9 mouse cellular contexts compared by ENCODE assay signal in the genomic region with DNA sequence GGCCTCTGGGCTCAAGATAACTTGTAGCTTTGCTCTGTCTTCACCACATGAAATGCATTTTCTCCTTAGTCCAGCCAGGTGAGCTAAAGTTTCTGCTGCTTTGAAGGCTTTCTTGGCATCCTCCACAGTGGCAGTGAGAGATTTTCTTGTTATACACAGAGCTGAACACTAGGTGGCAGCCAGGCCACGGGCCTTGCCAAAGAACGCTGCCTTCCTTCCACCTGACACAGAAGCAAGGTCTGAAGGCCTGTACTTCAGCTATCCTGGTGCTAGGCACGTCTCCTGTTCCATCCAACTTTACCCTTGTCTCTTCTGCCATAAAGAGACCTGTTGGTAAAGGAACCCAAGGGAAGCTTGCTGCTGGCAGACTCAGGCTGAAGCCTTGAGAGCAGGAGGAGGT. TPM values are rescaled to one million over a fixed set of nuclear protein-coding genes. Genes with fewer than 3 reads are reported as not detected.
DNase-seq lines count a peak whose midpoint lies in the region; ATAC-seq and TF ChIP-seq lines count a peak whose summit lies in the region.
"Had no signal": no experiment of that assay in that cellular context is flagged by ENCODE, and none has a peak within 500 bp of the region (broad histone marks: within the 10 kb centered on the region; RNA-seq: fewer than 3 reads in every experiment).

No protein-coding gene starts in this region.

- H3K9me3 ChIP-seq in ES-E14 (ENCODE audit: control insufficient read depth, insufficient read depth, low read depth, low read length) = no peaks in the 10 kb centered on the region
- H3K9me3 ChIP-seq in lung, postnatal 0 days (ENCODE audit: low read length) = no peaks in the 10 kb centered on the region

- H3K27ac ChIP-seq in ES-E14 (ENCODE audit: insufficient read depth, low read depth, low read length, poor library complexity, severe bottlenecking) = no peak overlapping the region
- no peak overlapping the region for H3K27ac ChIP-seq in lung, postnatal 0 days (ENCODE audit: low read length)

- H3K4me3 ChIP-seq in ES-E14 (ENCODE audit: insufficient read depth in 1 of 2, low read depth in 1 of 2, low read length in 2 of 2, poor library complexity in 1 of 2, severe bottlenecking in 1 of 2) = no peak overlapping the region
- no peak overlapping the region for H3K4me3 ChIP-seq in lung, postnatal 0 days (ENCODE audit: low read depth, low read length)

- H3K9ac ChIP-seq in ES-E14 (ENCODE audit: insufficient read depth, low read depth, low read length, poor library complexity, severe bottlenecking) = no peak overlapping the region
- no peak overlapping the region for H3K9ac ChIP-seq in lung, postnatal 0 days (replicated peaks; ENCODE audit: low read depth)

- no peaks in the 10 kb centered on the region for H3K4me1 ChIP-seq in ES-E14 (ENCODE audit: control insufficient read depth in 2 of 2, insufficient read depth in 2 of 2, low read length in 2 of 2, poor library complexity in 1 of 2)
- H3K4me1 ChIP-seq in lung, postnatal 0 days (ENCODE audit: insufficient read depth, low read depth, low read length) = no peaks in the 10 kb centered on the region

- peak; percentile 81 for TF ChIP-seq CTCF in lung, postnatal 0 days (IDR thresholded peaks at IDR 0.05)

- 0 out of 2 replicates have a peak, but pooled peaks have one; percentile 27 for ATAC-seq in lung, postnatal 0 days
- ATAC-seq in inflammation-experienced regulatory T-cells, adult 6 months = no peak

- in situ Hi-C loops in ES-E14 (cut with MboI; ENCODE audit: low sequenced_read_pairs in 2 of 2, unreplicated experiment in 2 of 2) = no loop called here

- TF ChIP-seq EP300 in lung, postnatal 0 days (IDR thresholded peaks at IDR 0.05) = no peak

- DNase-seq in 416B (ENCODE audit: low read depth) (peak; percentile 33), ES-E14 (ENCODE audit: low read depth, low spot score) (peak; percentile 30)
- peak; percentile 50 to 61 for DNase-seq in cerebellum, postnatal 25 days
- DNase-seq in frontal cortex, postnatal 25 days (ENCODE audit: low spot score in 2 of 2) = peak; percentile 22 to 46
- peak; percentile 65 for DNase-seq in kidney, postnatal 14 days
- DNase-seq in lung, postnatal 0 days (ENCODE audit: low spot score) = peak; percentile 75
- DNase-seq in retina, adult 2 months (ENCODE audit: low read depth, low spot score) = peak; percentile 6

- H3K36me3 ChIP-seq in ES-E14 (ENCODE audit: control insufficient read depth, insufficient read depth, low read length, poor library complexity, severe bottlenecking) = no peaks in the 10 kb centered on the region
- H3K36me3 ChIP-seq in lung, postnatal 0 days (ENCODE audit: insufficient read depth, low read length) = no peaks in the 10 kb centered on the region

- WGBS in lung, postnatal 0 days = 7% methylated on average over 3 of the region's 3 CpGs

- H3K27me3 ChIP-seq in lung, postnatal 0 days (replicated peaks; ENCODE audit: insufficient read depth, low read length) = no peaks in the 10 kb centered on the region

- no peak overlapping the region for H3K4me2 ChIP-seq in lung, postnatal 0 days (replicated peaks; ENCODE audit: low read depth, low read length)

TF ChIP-seq in ES-E14, 5 proteins besides CTCF, POLR2A, EP300 and RAD21:
- TF ChIP-seq ZC3H11A (IDR thresholded peaks at IDR 0.05; ENCODE audit: borderline replicate concordance, low read depth, low read length) = peak; percentile 87
- no peak for TF ChIP-seq HCFC1 (IDR thresholded peaks at IDR 0.05; ENCODE audit: borderline replicate concordance, insufficient read depth, low read length)
- no peak for TF ChIP-seq CHD2 (IDR thresholded peaks at IDR 0.05; ENCODE audit: low read depth, low read length)

RNA-seq across cellular contexts. Expression of a gene that starts 14.1 kb away (rescaled TPM):
- total RNA-seq in ES-E14 (2012; rRNA removed) = not detected in 2 replicates
- not detected in 2 replicates for polyA plus RNA-seq in lung, postnatal 0 days (2015; fragmentation: Nextera tagmentation; extraction: Ambion mirVana)
- not detected for polyA plus RNA-seq in inflammation-experienced regulatory T-cells, adult 6 months (2017; shearing (Covaris generic))
- polyA plus RNA-seq: heart, embryonic 14.5 days had no signal

Comparison
In these comparisons a context has a peak if more than half of its experiments do, and no peak if none do; other contexts are left out.
1. DNase-seq: peak in every context shown above with its lines; median percentile 75 in lung, postnatal 0 days; 65 in kidney, postnatal 14 days; 56 in cerebellum, postnatal 25 days; 34 in frontal cortex, postnatal 25 days; 33 in 416B; 30 in ES-E14; 6 in retina, adult 2 months.